Mouse (Mus musculus): ENCODE measurements at regions not wholly inside any gene's neighbourhood (a gene's known extent, or its start where the extent isn't known, plus 50 kb on each side); places are given as distances from the start of the nearest gene placed in this dataset.

DNA sequence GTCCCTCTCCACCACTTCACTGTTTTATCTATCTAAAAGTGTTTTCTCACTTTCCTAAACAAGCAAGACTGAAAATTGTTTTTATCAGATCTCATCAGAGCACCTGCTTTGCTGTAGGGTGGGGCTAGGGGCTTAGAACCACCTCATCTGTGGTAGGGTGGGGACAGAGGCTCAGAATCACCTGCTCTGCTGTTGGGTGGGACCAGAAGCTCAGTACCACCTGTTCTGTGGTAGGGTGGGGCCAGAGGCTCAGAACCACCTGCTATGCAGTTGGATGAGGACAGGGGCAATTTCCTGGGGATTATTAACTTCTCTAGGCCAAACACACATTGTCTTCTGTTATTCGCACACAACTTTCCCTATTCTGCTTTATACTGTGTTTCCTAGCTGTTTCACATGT is 585.4 kb upstream of the Plxna2 start:
- TF ChIP-seq TCF12 (IDR thresholded peaks at IDR 0.05; ENCODE audit: insufficient read depth, poor library complexity, severe bottlenecking) (peak; percentile 33), CEBPB (IDR thresholded peaks at IDR 0.05; ENCODE audit: insufficient read depth, poor library complexity, severe bottlenecking) (no peak), POLR2A (IDR thresholded peaks at IDR 0.05; ENCODE audit: insufficient read length, low read depth) (no peak), SRF (IDR thresholded peaks at IDR 0.05; ENCODE audit: control insufficient read depth, insufficient read length, low read depth) (no peak), MAX (IDR thresholded peaks at IDR 0.05; ENCODE audit: low read depth) (no peak), MYOG (IDR thresholded peaks at IDR 0.05; ENCODE audit: control insufficient read depth in 1 of 3, insufficient read depth in 1 of 3, insufficient read length in 2 of 3, low read depth in 2 of 3) (peak in 2 of 3 experiments; percentile 28 to 94), E2F4 (IDR thresholded peaks at IDR 0.05; ENCODE audit: insufficient read depth) (no peak), USF1 (IDR thresholded peaks at IDR 0.05; ENCODE audit: low read depth) (no peak), MYOD1 (IDR thresholded peaks at IDR 0.05; ENCODE audit: control insufficient read depth in 1 of 3, insufficient read length in 2 of 3, low read depth in 2 of 3) (peak in 2 of 3 experiments; percentile 50 to 71), POLR2AphosphoS2 (IDR thresholded peaks at IDR 0.05; ENCODE audit: insufficient read length, low read depth) (no peak), REST (IDR thresholded peaks at IDR 0.05; ENCODE audit: insufficient read depth, insufficient read length) (no peak), TCF3 (IDR thresholded peaks at IDR 0.05; ENCODE audit: insufficient read length, low read depth) (peak; percentile 63)

Measured in myocyte (in vitro differentiated cells).